Comparison of ENCODE assay signal across 8 mouse cellular contexts in the genomic region with DNA sequence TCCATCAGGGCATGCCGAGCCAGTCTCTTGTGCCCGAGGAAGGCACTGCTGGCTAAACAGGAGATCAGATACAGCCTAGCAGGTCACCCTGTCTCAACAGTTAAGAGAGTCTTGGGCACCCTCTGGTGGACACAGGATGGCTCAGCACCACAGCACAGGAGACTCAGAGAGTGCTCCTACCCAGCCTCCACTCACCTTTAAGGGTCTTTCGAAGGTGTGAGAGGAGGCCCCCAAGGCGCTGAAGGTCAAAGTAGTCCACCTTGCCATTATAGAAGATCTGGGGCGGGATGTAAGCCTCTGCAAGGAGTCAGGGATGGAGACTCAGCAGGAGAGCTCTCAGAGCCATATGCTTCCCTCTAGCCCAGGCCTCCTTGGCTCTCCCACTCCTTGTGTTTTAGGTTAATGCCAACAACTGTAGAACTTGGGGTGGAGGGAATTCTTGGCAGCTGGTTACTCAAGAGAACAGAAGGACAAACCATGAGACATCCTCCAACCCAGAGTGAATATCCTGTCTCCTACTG. TPM values are rescaled to one million over a fixed set of nuclear protein-coding genes. Genes with fewer than 3 reads are reported as not detected.
DNase-seq lines count a peak whose midpoint lies in the region; ATAC-seq and TF ChIP-seq lines count a peak whose summit lies in the region.

No protein-coding gene starts in this region.

- no peak for ATAC-seq in hindbrain, embryonic 12.5 days (ENCODE audit: low FRiP score)
- ATAC-seq in frontal cortex, adult (ENCODE audit: low TSS enrichment) = peak; percentile 75
- ATAC-seq in lung, postnatal 0 days = peak; percentile 71

- DNase-seq in hindbrain, embryonic 10.5 days (ENCODE audit: low spot score) = peak; percentile 44
- peak; percentile 78 for DNase-seq in cerebellum, adult 11 months
- peak; percentile 71 for DNase-seq in kidney, postnatal 14 days
- DNase-seq in lung, postnatal 0 days (ENCODE audit: low spot score) = peak; percentile 65
- peak; percentile 71 for DNase-seq in splenic B cell, adult 2 months (ENCODE audit: low read depth, low spot score)

- 50% methylated on average over 5 of the region's 5 CpGs for WGBS in hindbrain, embryonic 10.5 days
- WGBS in hindbrain, embryonic 12.5 days = 50% methylated on average over 5 of the region's 5 CpGs
- 29% methylated on average over 5 of the region's 5 CpGs for WGBS in lung, postnatal 0 days

- TF ChIP-seq CTCF in E14TG2a.4 (conservative IDR thresholded peaks at IDR 0.05; ENCODE audit: low read length) = peak; percentile 59
- TF ChIP-seq CTCF in lung, postnatal 0 days (IDR thresholded peaks at IDR 0.05) = peak; percentile 81

- H3K27me3 ChIP-seq in hindbrain, embryonic 10.5 days (ENCODE audit: insufficient read depth, poor library complexity, severe bottlenecking) = no peaks in the 10 kb centered on the region
- H3K27me3 ChIP-seq in hindbrain, embryonic 12.5 days = no peaks in the 10 kb centered on the region
- H3K27me3 ChIP-seq in E14TG2a.4 (ENCODE audit: insufficient read depth, low read length) = no peaks in the 10 kb centered on the region
- H3K27me3 ChIP-seq in lung, postnatal 0 days (replicated peaks; ENCODE audit: insufficient read depth, low read length) = no peaks in the 10 kb centered on the region
- H3K27me3 ChIP-seq in splenic B cell, adult 2 months (ENCODE audit: control insufficient read depth, insufficient read depth, low read length, poor library complexity, severe bottlenecking) = no peaks in the 10 kb centered on the region

- H3K4me1 ChIP-seq in hindbrain, embryonic 10.5 days (replicated peaks) = no peaks in the 10 kb centered on the region; the same call in 1 of the 2 replicates
- H3K4me1 ChIP-seq in hindbrain, embryonic 12.5 days = no peaks in the 10 kb centered on the region
- H3K4me1 ChIP-seq in E14TG2a.4 (replicated peaks; ENCODE audit: low read depth, low read length) = peaks cover 39% of the 10 kb centered on the region
- no peaks in the 10 kb centered on the region for H3K4me1 ChIP-seq in lung, postnatal 0 days (ENCODE audit: insufficient read depth, low read depth, low read length)

- no peak for TF ChIP-seq EP300 in lung, postnatal 0 days (IDR thresholded peaks at IDR 0.05)

- H3K4me3 ChIP-seq in hindbrain, embryonic 10.5 days = no peak overlapping the region
- H3K4me3 ChIP-seq in hindbrain, embryonic 12.5 days = no peak overlapping the region
- no peak overlapping the region for H3K4me3 ChIP-seq in E14TG2a.4 (replicated peaks; ENCODE audit: low read length)
- no peak overlapping the region for H3K4me3 ChIP-seq in lung, postnatal 0 days (ENCODE audit: low read depth, low read length)

- no peak overlapping the region for H3K9ac ChIP-seq in hindbrain, embryonic 12.5 days
- no peak overlapping the region for H3K9ac ChIP-seq in lung, postnatal 0 days (replicated peaks; ENCODE audit: low read depth)

- no peak overlapping the region for H3K27ac ChIP-seq in hindbrain, embryonic 10.5 days
- H3K27ac ChIP-seq in hindbrain, embryonic 12.5 days = no peak overlapping the region
- no peak overlapping the region for H3K27ac ChIP-seq in lung, postnatal 0 days (ENCODE audit: low read length)

- H3K9me3 ChIP-seq in hindbrain, embryonic 10.5 days = no peaks in the 10 kb centered on the region
- no peaks in the 10 kb centered on the region for H3K9me3 ChIP-seq in hindbrain, embryonic 12.5 days (replicated peaks)
- H3K9me3 ChIP-seq in E14TG2a.4 (ENCODE audit: low read length) = no peaks in the 10 kb centered on the region
- H3K9me3 ChIP-seq in lung, postnatal 0 days (ENCODE audit: low read length) = no peaks in the 10 kb centered on the region

- peaks cover 75% of the 10 kb centered on the region for H3K36me3 ChIP-seq in hindbrain, embryonic 10.5 days
- peaks cover 48% of the 10 kb centered on the region for H3K36me3 ChIP-seq in hindbrain, embryonic 12.5 days
- peaks cover 52% of the 10 kb centered on the region for H3K36me3 ChIP-seq in E14TG2a.4 (ENCODE audit: insufficient read depth, low read length)
- 0 out of 2 replicates have a peak, but pooled peaks cover 16% of the 10 kb centered on the region for H3K36me3 ChIP-seq in lung, postnatal 0 days (ENCODE audit: insufficient read depth, low read length)
- peaks cover 12% of the 10 kb centered on the region for H3K36me3 ChIP-seq in splenic B cell, adult 2 months (ENCODE audit: control insufficient read depth, insufficient read depth, low read length, poor library complexity, severe bottlenecking)

- H3K4me2 ChIP-seq in hindbrain, embryonic 12.5 days (replicated peaks) = no peak overlapping the region
- H3K4me2 ChIP-seq in lung, postnatal 0 days (replicated peaks; ENCODE audit: low read depth, low read length) = no peak overlapping the region

RNA-seq across cellular contexts. Expression of a gene that starts 12.6 kb away (rescaled TPM):
- 2.4 and 3.4 TPM in 2 replicates for polyA plus RNA-seq in hindbrain, embryonic 10.5 days (2016; fragmentation: Nextera tagmentation; extraction: Ambion mirVana)
- 3.9 TPM in 2 replicates for polyA plus RNA-seq in hindbrain, embryonic 12.5 days (2016; fragmentation: Nextera tagmentation; extraction: Ambion mirVana)
- polyA plus RNA-seq in lung, postnatal 0 days (2015; fragmentation: Nextera tagmentation; extraction: Ambion mirVana) = 1.6 and 1.7 TPM in 2 replicates

RNA-seq across cellular contexts. Expression of a gene that starts 14.7 kb away (rescaled TPM):
- 0.34 and 0.39 TPM in 2 replicates for polyA plus RNA-seq in hindbrain, embryonic 10.5 days (2016; fragmentation: Nextera tagmentation; extraction: Ambion mirVana)
- 0.31 and 0.72 TPM in 2 replicates for polyA plus RNA-seq in hindbrain, embryonic 12.5 days (2016; fragmentation: Nextera tagmentation; extraction: Ambion mirVana)
- 0.62 and 1.1 TPM in 2 replicates for polyA plus RNA-seq in lung, postnatal 0 days (2015; fragmentation: Nextera tagmentation; extraction: Ambion mirVana)

RNA-seq across cellular contexts. Expression of a gene that starts 16.5 kb away (rescaled TPM):
- polyA plus RNA-seq in hindbrain, embryonic 10.5 days (2016; fragmentation: Nextera tagmentation; extraction: Ambion mirVana) = 24.9 and 30.7 TPM in 2 replicates
- polyA plus RNA-seq in hindbrain, embryonic 12.5 days (2016; fragmentation: Nextera tagmentation; extraction: Ambion mirVana) = 21.9 and 25.0 TPM in 2 replicates
- polyA plus RNA-seq in lung, postnatal 0 days (2015; fragmentation: Nextera tagmentation; extraction: Ambion mirVana) = 25.5 and 26.5 TPM in 2 replicates

RNA-seq across cellular contexts. Expression of a gene that starts 17.6 kb away (rescaled TPM):
- 36.6 and 39.1 TPM in 2 replicates for polyA plus RNA-seq in hindbrain, embryonic 10.5 days (2016; fragmentation: Nextera tagmentation; extraction: Ambion mirVana)
- 39.5 and 40.7 TPM in 2 replicates for polyA plus RNA-seq in hindbrain, embryonic 12.5 days (2016; fragmentation: Nextera tagmentation; extraction: Ambion mirVana)
- 19.7 and 20.4 TPM in 2 replicates for polyA plus RNA-seq in lung, postnatal 0 days (2015; fragmentation: Nextera tagmentation; extraction: Ambion mirVana)

RNA-seq across cellular contexts. Expression of a gene that starts 28.9 kb away (rescaled TPM):
- 77.0 and 83.8 TPM in 2 replicates for polyA plus RNA-seq in hindbrain, embryonic 10.5 days (2016; fragmentation: Nextera tagmentation; extraction: Ambion mirVana)
- polyA plus RNA-seq in hindbrain, embryonic 12.5 days (2016; fragmentation: Nextera tagmentation; extraction: Ambion mirVana) = 54.3 and 58.6 TPM in 2 replicates
- 29.3 and 34.6 TPM in 2 replicates for polyA plus RNA-seq in lung, postnatal 0 days (2015; fragmentation: Nextera tagmentation; extraction: Ambion mirVana)
